Mouse (Mus musculus): ENCODE results near the gene Ppp1r3e. TPM values are rescaled to one million over a fixed set of nuclear protein-coding genes. Genes with fewer than 3 reads are reported as not detected.
A peak's percentile ranks its signal among the peaks of the same experiment; 100 is the strongest.

The Ppp1r3e gene
- total RNA-seq (2021), result 10 to 100 TPM; 18.6 to 21.2 TPM
- long read RNA-seq, experiment 1, partial matches to known transcripts, result 0 of 5 reads
- long read RNA-seq, experiment 1, other reads (novel, unspliced or antisense), result 2 of 5 reads
- long read RNA-seq, experiment 2, partial matches to known transcripts, result 0 of 2 reads
- long read RNA-seq, experiment 2, other reads (novel, unspliced or antisense), result 1 of 2 reads

DNA sequence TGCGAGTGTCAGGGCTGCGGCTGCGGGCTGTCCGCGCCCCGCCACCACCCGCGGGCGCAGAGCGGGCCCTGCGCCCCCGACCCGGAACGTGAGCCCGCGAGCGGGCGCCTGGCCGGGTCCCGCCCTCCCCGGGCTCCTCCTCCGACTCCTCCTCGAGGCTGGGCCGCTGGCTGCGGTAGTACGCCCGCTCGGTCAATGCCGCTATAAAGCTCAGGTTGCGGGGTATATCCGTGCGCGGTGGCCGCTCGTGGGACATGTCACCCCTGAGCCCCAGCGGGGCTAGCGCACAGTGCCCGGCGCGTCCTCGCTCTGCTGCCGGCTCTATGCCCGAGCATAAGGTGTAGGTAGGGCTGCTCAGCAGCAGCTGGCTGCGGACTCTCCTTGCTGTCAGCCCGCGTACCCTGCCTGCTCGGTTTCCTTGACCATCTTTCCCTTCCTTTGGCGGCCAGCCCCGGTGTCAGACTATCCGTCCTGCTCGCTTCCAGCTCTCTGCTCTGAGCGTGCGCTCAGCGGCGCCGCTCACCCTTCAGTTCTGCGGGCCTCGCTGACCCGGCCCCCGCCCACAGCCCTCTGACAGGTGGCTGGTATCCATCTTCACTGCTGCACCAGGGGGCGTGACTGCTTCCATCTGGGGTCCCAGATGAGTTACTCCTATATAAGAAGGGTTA is at the start of gene Ppp1r3e:
Gene Ppp1r3e (minus strand): TSS at position 503 of the 668 bp plus-strand sequence.
- intact Hi-C loops (cut with DNase I), result no loop called here
- DNase-seq (ENCODE audit: extremely low spot score in 1 of 2, low spot score in 2 of 2), result peak; percentile 66 to 70
- no peak; the same call in 1 of the 2 replicates for TF ChIP-seq CTCF (IDR thresholded peaks at IDR 0.05)
- Histone ChIP-seq H3K4me3 (peak within 1 kb of the TSS; percentile 96), H3K27ac (peak within 1 kb of the TSS; percentile 97)

- no peak for DNase-seq (ENCODE audit: extremely low spot score in 1 of 2, low spot score in 2 of 2)
- intact Hi-C loops (cut with DNase I), result no loop called here
- Histone ChIP-seq H3K27ac (peak overlapping the region; percentile 76), H3K4me3 (peak overlapping the region; percentile 54)
- no peak for TF ChIP-seq CTCF (IDR thresholded peaks at IDR 0.05)
These were observed 49.2 kb upstream of the Ppp1r3e start for GRCm38 (mm10) chr14:54926401-54927158.

GRCm38 (mm10) chr14:54925349-54926342 is 48.3 kb upstream of the Ppp1r3e start, which contains the start of gene Efs:
TSS of gene Efs (minus strand) at chr14:54926126.
- peak within 1 kb of the TSS; percentile 76 for H3K27ac ChIP-seq
- intact Hi-C loops (cut with DNase I), result no loop called here
- TF ChIP-seq CTCF (IDR thresholded peaks at IDR 0.05), result no peak
- peak; percentile 53 to 55 for DNase-seq (ENCODE audit: extremely low spot score in 1 of 2, low spot score in 2 of 2)
- H3K4me3 ChIP-seq, result peak within 1 kb of the TSS; percentile 54

- Histone ChIP-seq H3K4me3 (no peak overlapping the region), H3K27ac (no peak overlapping the region; the same call in 1 of the 2 replicates)
- TF ChIP-seq CTCF (IDR thresholded peaks at IDR 0.05), result no peak
- DNase-seq (ENCODE audit: extremely low spot score in 1 of 2, low spot score in 2 of 2), result no peak
- intact Hi-C loops (cut with DNase I), result no loop called here
These were observed 47.4 kb upstream of the Ppp1r3e start for GRCm38 (mm10) chr14:54924641-54925348.

GRCm38 (mm10) chr14:54920076-54920685 is 42.8 kb upstream of the Ppp1r3e start:
- no peak for TF ChIP-seq CTCF (IDR thresholded peaks at IDR 0.05)
- intact Hi-C loops (cut with DNase I), result no loop called here
- no peak for DNase-seq (ENCODE audit: extremely low spot score in 1 of 2, low spot score in 2 of 2)
- Histone ChIP-seq H3K4me3 (no peak overlapping the region), H3K27ac (no peak overlapping the region)

- H3K27ac ChIP-seq, result peak overlapping the region; percentile 99
- intact Hi-C loops (cut with DNase I), result loop anchor here (5.0 kb wide), 1 partner anchor 184 kb away; no protein-coding TSS in a partner anchor
- DNase-seq (ENCODE audit: extremely low spot score in 1 of 2, low spot score in 2 of 2), result no peak
- TF ChIP-seq CTCF (IDR thresholded peaks at IDR 0.05), result no peak
- peak overlapping the region; percentile 99 for H3K4me3 ChIP-seq
These were observed 36.0 kb upstream of the Ppp1r3e start for GRCm38 (mm10) chr14:54913343-54913742.

GRCm38 (mm10) chr14:54912886-54913285 is 35.5 kb upstream of the Ppp1r3e start, which contains the start of gene Slc22a17:
TSS of gene Slc22a17 (minus strand) at chr14:54913132.
- intact Hi-C loops (cut with DNase I), result loop anchor here (5.0 kb wide), 1 partner anchor 184 kb away; no protein-coding TSS in a partner anchor
- Histone ChIP-seq H3K27ac (peak within 1 kb of the TSS; percentile 99), H3K4me3 (peak within 1 kb of the TSS; percentile 99)
- no peak for TF ChIP-seq CTCF (IDR thresholded peaks at IDR 0.05)
- peak; percentile 82 to 84 for DNase-seq (ENCODE audit: extremely low spot score in 1 of 2, low spot score in 2 of 2)

DNA sequence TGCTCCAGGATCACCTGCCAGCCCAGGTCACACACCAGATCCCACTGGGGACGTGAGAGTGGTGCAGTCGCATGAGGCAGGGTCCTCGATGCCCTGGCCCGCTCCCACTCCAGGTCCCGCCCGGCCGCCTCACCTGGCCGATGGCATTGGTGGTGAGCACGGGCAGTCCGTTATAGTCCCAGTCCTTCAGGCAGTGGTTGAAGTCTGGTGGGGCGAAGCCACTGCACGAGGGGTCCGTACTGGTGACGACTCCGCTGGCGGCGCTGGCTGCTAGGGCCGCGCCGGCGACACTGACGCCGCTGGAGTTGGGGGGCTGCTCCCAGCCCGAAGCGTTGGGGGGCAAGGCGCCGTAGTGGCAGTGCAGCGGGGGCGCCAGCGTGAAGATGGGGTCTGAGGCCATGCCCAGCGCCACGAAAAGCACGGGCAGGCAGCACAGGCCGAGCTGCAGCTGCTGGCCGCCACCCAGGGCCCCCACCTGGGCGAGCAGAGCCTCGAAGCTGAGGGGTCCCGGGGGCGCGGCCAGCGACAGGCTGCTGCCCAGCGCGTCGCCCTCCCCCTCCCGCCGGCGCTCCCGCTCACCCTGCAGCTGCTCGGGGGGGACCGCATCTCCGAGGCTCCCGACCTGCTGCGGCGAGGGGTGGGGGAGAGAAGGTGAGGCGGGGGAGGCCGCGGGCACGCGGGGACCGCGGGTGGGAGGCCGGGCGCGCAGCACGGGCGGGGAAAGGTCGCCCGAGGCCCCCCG is 34.9 kb upstream of the Ppp1r3e start:
- Histone ChIP-seq H3K27ac (peak overlapping the region; percentile 99), H3K4me3 (peak overlapping the region; percentile 99)
- intact Hi-C loops (cut with DNase I), result loop anchor here (5.0 kb wide), 1 partner anchor 185 kb away; no protein-coding TSS in a partner anchor
- DNase-seq (ENCODE audit: extremely low spot score in 1 of 2, low spot score in 2 of 2), result peak; percentile 34 to 35
- TF ChIP-seq CTCF (IDR thresholded peaks at IDR 0.05), result no peak

- no peak for DNase-seq (ENCODE audit: extremely low spot score in 1 of 2, low spot score in 2 of 2)
- no peak for TF ChIP-seq CTCF (IDR thresholded peaks at IDR 0.05)
- intact Hi-C loops (cut with DNase I), result no loop called here
- H3K4me3 ChIP-seq, result no peak overlapping the region
- peak overlapping the region; percentile 50; the same call in 1 of the 2 replicates for H3K27ac ChIP-seq
These were observed 31.3 kb upstream of the Ppp1r3e start for GRCm38 (mm10) chr14:54908682-54909081.
